Mouse (Mus musculus) 3T3-L1 (cell line): ENCODE measurements at regions not wholly inside any gene's neighbourhood (a gene's known extent, or its start where the extent isn't known, plus 50 kb on each side); places are given as distances from the start of the nearest gene placed in this dataset.

Experiments used
- DNase-seq: peaks from one replicate; pipeline ENCODE4 v3.0.0-alpha.2; 2015; ENCODE audit warnings: low read depth, low spot score

- peak; percentile 79 for DNase-seq
These were observed 53.1 kb upstream of the Trim52 start for GRCm38 (mm10) chr14:106052585-106053551.
